Comparison of ENCODE assay signal across 12 mouse cellular contexts in the genomic region with DNA sequence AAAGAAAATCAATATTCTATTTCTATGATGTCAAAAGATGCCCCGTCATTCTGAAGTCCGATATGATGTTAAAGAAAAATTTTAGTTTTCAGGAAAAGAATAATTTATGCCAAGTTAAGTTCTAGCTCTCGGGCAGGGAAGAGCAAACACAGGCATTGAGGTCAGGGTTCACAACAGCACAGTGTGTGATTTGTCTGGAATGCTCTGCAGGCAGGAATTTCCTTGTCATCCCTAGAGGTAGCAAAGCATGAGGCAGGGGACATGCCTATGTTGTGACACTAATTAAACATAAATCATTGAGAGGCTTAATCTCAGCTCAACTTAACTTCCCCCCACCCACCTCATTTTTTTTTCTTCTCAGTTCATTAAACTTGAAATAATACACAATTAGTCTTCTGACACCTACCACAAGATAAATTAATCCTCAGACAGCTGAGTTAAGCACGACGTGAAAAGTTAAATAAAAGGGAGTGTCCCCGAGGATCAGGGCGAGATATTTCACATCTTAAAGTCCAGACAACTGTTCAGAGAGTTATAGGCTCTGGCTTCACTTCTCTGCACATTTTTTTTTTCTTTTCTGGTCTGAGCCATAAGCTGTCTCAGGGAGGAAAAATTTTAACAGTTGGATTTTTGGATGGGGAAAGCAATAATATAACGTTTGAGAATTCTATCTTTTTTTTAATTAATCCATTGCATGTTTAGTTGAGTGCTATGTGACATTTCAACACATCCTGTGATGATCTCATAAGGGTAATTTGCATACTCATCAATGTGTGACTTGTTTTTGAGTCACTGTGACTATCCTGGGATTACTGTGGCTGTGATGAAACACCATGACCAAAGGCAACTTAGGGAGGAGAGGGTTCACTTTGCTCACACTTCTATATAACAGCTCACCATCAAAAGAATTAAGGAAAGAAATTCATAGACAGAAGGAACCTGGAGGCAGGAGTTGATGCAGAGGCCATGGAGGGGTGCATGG. TPM values are rescaled to one million over a fixed set of nuclear protein-coding genes. Genes with fewer than 3 reads are reported as not detected.
A peak's percentile ranks its signal among the peaks of the same experiment; 100 is the strongest.
DNase-seq lines count a peak whose midpoint lies in the region; ATAC-seq and TF ChIP-seq lines count a peak whose summit lies in the region.
"Had no signal": no experiment of that assay in that cellular context is flagged by ENCODE, and none has a peak within 500 bp of the region (broad histone marks: within the 10 kb centered on the region; RNA-seq: fewer than 3 reads in every experiment).

No protein-coding gene starts in this region.

- H3K9me3 ChIP-seq in neural tube, embryonic 11.5 days (ENCODE audit: control insufficient read depth, low read length) = no peaks in the 10 kb centered on the region
- no peaks in the 10 kb centered on the region for H3K9me3 ChIP-seq in intestine, embryonic 14.5 days (ENCODE audit: control insufficient read depth, low read length)
- H3K9me3 ChIP-seq: embryonic facial prominence, embryonic 13.5 days; heart, embryonic 15.5 days had no signal

- ATAC-seq in neural tube, embryonic 11.5 days (ENCODE audit: insufficient read depth, low FRiP score, low TSS enrichment) = peak; percentile 69
- ATAC-seq in intestine, embryonic 14.5 days (replicated peaks; ENCODE audit: low FRiP score, low TSS enrichment, low read depth) = peak; percentile 66; the same call in 1 of the 2 replicates
- ATAC-seq in activated CD4-positive, CD25-positive, alpha-beta regulatory T cell, adult 4 months = no peak

- 16% methylated on average over 8 of the region's 8 CpGs for WGBS in kidney, adult 2 months
- WGBS in neural tube, embryonic 11.5 days = 36% methylated on average over 8 of the region's 8 CpGs
- 17% methylated on average over 8 of the region's 8 CpGs for WGBS in intestine, embryonic 14.5 days

- H3K4me3 ChIP-seq in kidney, adult 2 months (ENCODE audit: insufficient read depth, low read depth, low read length) = no peak overlapping the region
- H3K4me3 ChIP-seq in neural tube, embryonic 11.5 days (ENCODE audit: low read depth, low read length) = no peak overlapping the region
- H3K4me3 ChIP-seq in intestine, embryonic 14.5 days (ENCODE audit: low read depth, low read length) = no peak overlapping the region
- H3K4me3 ChIP-seq: embryonic facial prominence, embryonic 13.5 days; heart, embryonic 15.5 days had no signal

- H3K4me2 ChIP-seq in neural tube, embryonic 11.5 days (ENCODE audit: low read depth) = no peak overlapping the region
- no peak overlapping the region for H3K4me2 ChIP-seq in intestine, embryonic 14.5 days (ENCODE audit: low read length)
- H3K4me2 ChIP-seq: embryonic facial prominence, embryonic 13.5 days; heart, embryonic 15.5 days; midbrain, embryonic 11.5 days had no signal

- no peak overlapping the region for H3K9ac ChIP-seq in neural tube, embryonic 11.5 days (ENCODE audit: low read length)
- H3K9ac ChIP-seq in intestine, embryonic 14.5 days (ENCODE audit: low read length) = no peak overlapping the region
- H3K9ac ChIP-seq: embryonic facial prominence, embryonic 13.5 days; heart, embryonic 15.5 days had no signal

- TF ChIP-seq CTCF in kidney, adult 2 months (conservative IDR thresholded peaks at IDR 0.05; ENCODE audit: insufficient read depth, insufficient read length, low read depth, low read length) = no peak

- H3K4me1 ChIP-seq in kidney, adult 2 months (ENCODE audit: control insufficient read depth, insufficient read depth, low read length) = no peaks in the 10 kb centered on the region; the same call in 1 of the 2 replicates
- H3K4me1 ChIP-seq in neural tube, embryonic 11.5 days (ENCODE audit: control insufficient read depth, insufficient read depth, low read length) = no peaks in the 10 kb centered on the region
- H3K4me1 ChIP-seq in intestine, embryonic 14.5 days (replicated peaks; ENCODE audit: control insufficient read depth, insufficient read depth, low read length) = peaks cover 8% of the 10 kb centered on the region; the same call in 1 of the 2 replicates
- H3K4me1 ChIP-seq: embryonic facial prominence, embryonic 13.5 days had no signal

- no peak overlapping the region for H3K27ac ChIP-seq in kidney, adult 2 months (ENCODE audit: insufficient read depth, low read depth, low read length)
- no peak overlapping the region for H3K27ac ChIP-seq in neural tube, embryonic 11.5 days (ENCODE audit: low read depth, low read length)
- no peak overlapping the region for H3K27ac ChIP-seq in intestine, embryonic 14.5 days (ENCODE audit: low read depth)
- H3K27ac ChIP-seq: embryonic facial prominence, embryonic 13.5 days; heart, embryonic 15.5 days had no signal

- no peaks in the 10 kb centered on the region for H3K27me3 ChIP-seq in kidney, adult 2 months (replicated peaks; ENCODE audit: control insufficient read depth, insufficient read depth, low read length)
- H3K27me3 ChIP-seq in neural tube, embryonic 11.5 days (ENCODE audit: control insufficient read depth, insufficient read depth, low read length) = no peaks in the 10 kb centered on the region
- H3K27me3 ChIP-seq in intestine, embryonic 14.5 days (replicated peaks; ENCODE audit: control insufficient read depth, insufficient read depth, low read length) = no peaks in the 10 kb centered on the region; the same call in 1 of the 2 replicates
- H3K27me3 ChIP-seq: embryonic facial prominence, embryonic 13.5 days; heart, embryonic 15.5 days had no signal

- no peaks in the 10 kb centered on the region for H3K36me3 ChIP-seq in kidney, adult 2 months (ENCODE audit: control insufficient read depth, insufficient read depth, low read length)
- H3K36me3 ChIP-seq in neural tube, embryonic 11.5 days (ENCODE audit: control insufficient read depth, insufficient read depth, low read length) = no peaks in the 10 kb centered on the region
- H3K36me3 ChIP-seq in intestine, embryonic 14.5 days (ENCODE audit: control insufficient read depth, insufficient read depth, low read length) = no peaks in the 10 kb centered on the region
- H3K36me3 ChIP-seq: embryonic facial prominence, embryonic 13.5 days; heart, embryonic 15.5 days had no signal

- peak; percentile 13 for DNase-seq in kidney, adult 2 months
- no peak for DNase-seq in kidney, adult 8-10 months
- peak; percentile 36 for DNase-seq in neural tube, embryonic 11.5 days (ENCODE audit: low spot score)
- no peak for DNase-seq in neural tube, embryonic 10.5 days (ENCODE audit: extremely low spot score, low spot score)
- no peak for DNase-seq in intestine, embryonic 14.5 days (ENCODE audit: low spot score)
- DNase-seq in adrenal gland, postnatal 25 days = no peak
- no peak for DNase-seq in cerebellum, postnatal 10 days
- DNase-seq: left cerebral cortex, postnatal 4 days had no signal

- TF ChIP-seq POLR2A in kidney, adult 2 months (IDR thresholded peaks at IDR 0.05; ENCODE audit: low read depth, low read length) = no peak

RNA-seq across cellular contexts. Expression of a gene that starts 12.8 kb away (rescaled TPM):
- polyA plus RNA-seq in kidney, adult 2 months (2012; rRNA removed) = 1.9 TPM in 2 replicates
- polyA plus RNA-seq in neural tube, embryonic 11.5 days (2014; fragmentation: Nextera tagmentation; extraction: Ambion mirVana) = 5.8 and 6.3 TPM in 2 replicates
- polyA plus RNA-seq in intestine, embryonic 14.5 days (2014; fragmentation: Nextera tagmentation; extraction: Ambion mirVana) = 8.3 and 9.1 TPM in 2 replicates
- polyA plus RNA-seq in activated CD4-positive, CD25-positive, alpha-beta regulatory T cell, adult 4 months (2017; shearing (Covaris generic)) = 1 to 10 TPM; 4.9 to 7.3 TPM
- 306 and 392 TPM in 2 replicates for total RNA-seq in adrenal gland, postnatal 25 days (2021)

Comparison
In these comparisons a context has a peak if more than half of its experiments do, and no peak if none do; other contexts are left out.
1. DNase-seq: peak in kidney, adult 2 months (single experiment) and neural tube, embryonic 11.5 days (single experiment); none in kidney, adult 8-10 months (0 of 2), neural tube, embryonic 10.5 days (single experiment), intestine, embryonic 14.5 days (single experiment), adrenal gland, postnatal 25 days (single experiment) and cerebellum, postnatal 10 days (0 of 2).